Mouse (Mus musculus): ENCODE results near the gene Spaca4. TPM values are rescaled to one million over a fixed set of nuclear protein-coding genes. Genes with fewer than 3 reads are reported as not detected.

Spaca4 gene
- polyA plus RNA-seq, 1 experiment = not detected

GRCm38 (mm10) chr7:45683396-45684050 is 42.1 kb downstream of the Spaca4 start, which contains the start of gene Ntn5:
Gene Ntn5, plus strand, starts transcription at chr7:45684022.
- Histone ChIP-seq H3K27ac (ENCODE audit: insufficient read depth, low read length) (no peak within 1 kb of the TSS), H3K4me1 (ENCODE audit: control insufficient read depth, insufficient read depth, low read length) (no peaks in the 10 kb centered on the region), H3K4me3 (ENCODE audit: insufficient read depth, low read length) (no peak within 1 kb of the TSS)
- no peak for TF ChIP-seq POLR2A (IDR thresholded peaks at IDR 0.05; ENCODE audit: extremely low read depth, insufficient read depth, low read length)
- no peak for TF ChIP-seq CTCF (IDR thresholded peaks at IDR 0.05; ENCODE audit: extremely low read depth, insufficient read depth, low read length)

GRCm38 (mm10) chr7:45682144-45683126 is 43.2 kb downstream of the Spaca4 start:
- no peaks in the 10 kb centered on the region for H3K4me1 ChIP-seq (ENCODE audit: control insufficient read depth, insufficient read depth, low read length)
- TF ChIP-seq POLR2A (IDR thresholded peaks at IDR 0.05; ENCODE audit: extremely low read depth, insufficient read depth, low read length) (peak; percentile 47; the same call in 1 of the 2 replicates), CTCF (IDR thresholded peaks at IDR 0.05; ENCODE audit: extremely low read depth, insufficient read depth, low read length) (peak; percentile 99)
- 0 out of 2 replicates have a peak overlapping the region, but pooled peaks have one; percentile 13 for H3K27ac ChIP-seq (ENCODE audit: insufficient read depth, low read length)
- no peak overlapping the region for H3K4me3 ChIP-seq (ENCODE audit: insufficient read depth, low read length)

- Histone ChIP-seq H3K27ac (ENCODE audit: insufficient read depth, low read length) (no peak overlapping the region), H3K4me1 (ENCODE audit: control insufficient read depth, insufficient read depth, low read length) (no peaks in the 10 kb centered on the region), H3K4me3 (ENCODE audit: insufficient read depth, low read length) (no peak overlapping the region)
- no peak for TF ChIP-seq POLR2A (IDR thresholded peaks at IDR 0.05; ENCODE audit: extremely low read depth, insufficient read depth, low read length)
- TF ChIP-seq CTCF (IDR thresholded peaks at IDR 0.05; ENCODE audit: extremely low read depth, insufficient read depth, low read length) = no peak
These were observed 44.4 kb downstream of the Spaca4 start for GRCm38 (mm10) chr7:45681046-45681736.

GRCm38 (mm10) chr7:45679966-45680621 is 45.5 kb downstream of the Spaca4 start:
- Histone ChIP-seq H3K27ac (ENCODE audit: insufficient read depth, low read length) (no peak overlapping the region), H3K4me1 (ENCODE audit: control insufficient read depth, insufficient read depth, low read length) (no peaks in the 10 kb centered on the region), H3K4me3 (ENCODE audit: insufficient read depth, low read length) (no peak overlapping the region)
- TF ChIP-seq CTCF (IDR thresholded peaks at IDR 0.05; ENCODE audit: extremely low read depth, insufficient read depth, low read length) = no peak
- TF ChIP-seq POLR2A (IDR thresholded peaks at IDR 0.05; ENCODE audit: extremely low read depth, insufficient read depth, low read length) = no peak

- Histone ChIP-seq H3K27ac (ENCODE audit: insufficient read depth, low read length) (no peak overlapping the region), H3K4me3 (ENCODE audit: insufficient read depth, low read length) (no peak overlapping the region), H3K4me1 (ENCODE audit: control insufficient read depth, insufficient read depth, low read length) (no peaks in the 10 kb centered on the region)
- no peak for TF ChIP-seq POLR2A (IDR thresholded peaks at IDR 0.05; ENCODE audit: extremely low read depth, insufficient read depth, low read length)
- TF ChIP-seq CTCF (IDR thresholded peaks at IDR 0.05; ENCODE audit: extremely low read depth, insufficient read depth, low read length) = no peak
These were observed 47.1 kb downstream of the Spaca4 start for GRCm38 (mm10) chr7:45678513-45678912.

- no peak overlapping the region for H3K27ac ChIP-seq (ENCODE audit: insufficient read depth, low read length)
- no peak overlapping the region for H3K4me3 ChIP-seq (ENCODE audit: insufficient read depth, low read length)
- TF ChIP-seq POLR2A (IDR thresholded peaks at IDR 0.05; ENCODE audit: extremely low read depth, insufficient read depth, low read length) = no peak
- TF ChIP-seq CTCF (IDR thresholded peaks at IDR 0.05; ENCODE audit: extremely low read depth, insufficient read depth, low read length) = no peak
- no peaks in the 10 kb centered on the region for H3K4me1 ChIP-seq (ENCODE audit: control insufficient read depth, insufficient read depth, low read length)
These were observed 47.9 kb downstream of the Spaca4 start for GRCm38 (mm10) chr7:45677627-45678295.

Other genes with a start within 250 kb of the Spaca4 start
- gene Tulp2, start 243.9 kb downstream of the Spaca4 start, polyA plus RNA-seq (2012; rRNA removed) = 0.11 and 0.13 TPM in 2 replicates
- gene Gm45808, start 239.0 kb downstream of the Spaca4 start, polyA plus RNA-seq (2012; rRNA removed) = 0.19 TPM in 1 of 2 replicates, not detected in the other
- gene Dhdh, start 237.0 kb downstream of the Spaca4 start, polyA plus RNA-seq (2012; rRNA removed) = 5.9 and 6.5 TPM in 2 replicates
- 88.2 and 99.6 TPM in 2 replicates for gene Nucb1, start 215.4 kb downstream of the Spaca4 start, polyA plus RNA-seq (2012; rRNA removed)
- gene Ppp1r15a, start 199.5 kb downstream of the Spaca4 start, polyA plus RNA-seq (2012; rRNA removed) = 19.4 and 20.0 TPM in 2 replicates
- 5.1 and 6.3 TPM in 2 replicates for gene Plekha4, start 199.5 kb downstream of the Spaca4 start, polyA plus RNA-seq (2012; rRNA removed)
- 0.45 and 0.54 TPM in 2 replicates for gene Hsd17b14, start 170.9 kb downstream of the Spaca4 start, polyA plus RNA-seq (2012; rRNA removed)
- gene Bcat2, start 155.7 kb downstream of the Spaca4 start, polyA plus RNA-seq (2012; rRNA removed) = 26.1 and 26.5 TPM in 2 replicates
- not detected in 2 replicates for gene Fgf21, start 110.3 kb downstream of the Spaca4 start, polyA plus RNA-seq (2012; rRNA removed)
- 0.09 and 0.15 TPM in 2 replicates for gene Fut1, start 108.5 kb downstream of the Spaca4 start, polyA plus RNA-seq (2012; rRNA removed)
- gene Izumo1, start 104.0 kb downstream of the Spaca4 start, polyA plus RNA-seq (2012; rRNA removed) = 0.09 and 0.13 TPM in 2 replicates
- gene Rasip1, start 98.3 kb downstream of the Spaca4 start, polyA plus RNA-seq (2012; rRNA removed) = 6.9 and 7.8 TPM in 2 replicates
- gene Mamstr, start 85.8 kb downstream of the Spaca4 start, polyA plus RNA-seq (2012; rRNA removed) = 5.2 and 7.1 TPM in 2 replicates
- 0.21 and 0.28 TPM in 2 replicates for gene Fut2, start 59.4 kb downstream of the Spaca4 start, polyA plus RNA-seq (2012; rRNA removed)
- gene Ntn5, start 41.8 kb downstream of the Spaca4 start, polyA plus RNA-seq (2012; rRNA removed) = 20.9 and 26.3 TPM in 2 replicates
- 6.6 and 8.0 TPM in 2 replicates for gene Sec1, start 31.4 kb downstream of the Spaca4 start, polyA plus RNA-seq (2012; rRNA removed)
- 351 and 377 TPM in 2 replicates for gene Car11, start 26.0 kb downstream of the Spaca4 start, polyA plus RNA-seq (2012; rRNA removed)
- 251 and 257 TPM in 2 replicates for gene Dbp, start 20.7 kb downstream of the Spaca4 start, polyA plus RNA-seq (2012; rRNA removed)
- gene Rpl18, start 10.4 kb downstream of the Spaca4 start, polyA plus RNA-seq (2012; rRNA removed) = 255 and 261 TPM in 2 replicates
- 22.5 and 23.5 TPM in 2 replicates for gene Sphk2, start 7.8 kb downstream of the Spaca4 start, polyA plus RNA-seq (2012; rRNA removed)
- 0.19 and 0.21 TPM in 2 replicates for gene Fam83e, start 4.6 kb downstream of the Spaca4 start, polyA plus RNA-seq (2012; rRNA removed)
- gene Lmtk3, start 57.9 kb upstream of the Spaca4 start, polyA plus RNA-seq (2012; rRNA removed) = 191 and 227 TPM in 2 replicates
- gene Sult2b1, start 58.9 kb upstream of the Spaca4 start, polyA plus RNA-seq (2012; rRNA removed) = 26.6 and 29.3 TPM in 2 replicates
- 161 and 162 TPM in 2 replicates for gene Cyth2, start 88.8 kb upstream of the Spaca4 start, polyA plus RNA-seq (2012; rRNA removed)
- 1.8 and 2.6 TPM in 2 replicates for gene Kcnj14, start 99.0 kb upstream of the Spaca4 start, polyA plus RNA-seq (2012; rRNA removed)
- gene Grwd1, start 105.1 kb upstream of the Spaca4 start, polyA plus RNA-seq (2012; rRNA removed) = 15.7 and 17.5 TPM in 2 replicates
- gene Kdelr1, start 147.0 kb upstream of the Spaca4 start, polyA plus RNA-seq (2012; rRNA removed) = 106 and 107 TPM in 2 replicates
- 9.0 and 10.0 TPM in 2 replicates for gene Grin2d, start 152.6 kb upstream of the Spaca4 start, polyA plus RNA-seq (2012; rRNA removed)
- gene Syngr4, start 170.9 kb upstream of the Spaca4 start, polyA plus RNA-seq (2012; rRNA removed) = 0.31 TPM in 1 of 2 replicates, not detected in the other
- 32.5 and 35.0 TPM in 2 replicates for gene Tmem143, start 171.1 kb upstream of the Spaca4 start, polyA plus RNA-seq (2012; rRNA removed)
- gene Emp3, start 195.6 kb upstream of the Spaca4 start, polyA plus RNA-seq (2012; rRNA removed) = 8.9 and 10.4 TPM in 2 replicates
- gene Ccdc114, start 198.3 kb upstream of the Spaca4 start, polyA plus RNA-seq (2012; rRNA removed) = 3.0 and 3.9 TPM in 2 replicates

All from cortical plate, adult 2 months (tissue).